Mouse (Mus musculus) G1E (cell line): ENCODE measurements around the gene Wars2. TPM values are rescaled to one million over a fixed set of nuclear protein-coding genes. Genes with fewer than 3 reads are reported as not detected.

Experiments
- ATAC-seq: 2 replicates; pipeline ENCODE4 v1.8.0; 2016; ENCODE audit warnings: mild to moderate bottlenecking; ENCODE audit not compliant: insufficient number of reproducible peaks, poor library complexity, low FRiP score, severe bottlenecking; ENCODE audit errors: extremely low read depth
- DNase-seq: peaks from one replicate; pipeline ENCODE4 v3.0.0; 2012; ENCODE audit warnings: low spot score
- H3K27me3 ChIP-seq: 2 replicates; pipeline ENCODE4 v1.6.1; 2012; ENCODE audit warnings: mild to moderate bottlenecking, low read length, inconsistent platforms; ENCODE audit not compliant: insufficient read depth
- H3K36me3 ChIP-seq: replicated peaks from 2 replicates; pipeline ENCODE3; 2012; ENCODE audit warnings: mild to moderate bottlenecking, inconsistent platforms
- H3K4me1 ChIP-seq: 2 replicates; pipeline ENCODE4 v1.6.1; 2012; ENCODE audit warnings: low read depth, low read length, inconsistent platforms, mixed read lengths; ENCODE audit not compliant: insufficient read depth
- H3K4me3 ChIP-seq: 2 replicates; pipeline ENCODE4 v1.5.1; 2012; ENCODE audit warnings: low read depth, mild to moderate bottlenecking, inconsistent platforms, low read length, moderate library complexity, mixed read lengths
- H3K9me3 ChIP-seq: replicated peaks from 2 replicates; pipeline ENCODE4 v1.6.1; 2012; ENCODE audit warnings: inconsistent platforms
- CTCF ChIP-seq: IDR thresholded peaks from 2 replicates; pipeline ENCODE4 v1.5.1; 2012; ENCODE audit warnings: low read depth, low read length, inconsistent platforms, mixed read lengths
- GATA1 ChIP-seq: IDR thresholded peaks from 2 replicates; pipeline ENCODE4 v1.6.1; 2012; ENCODE audit warnings: borderline replicate concordance, low read length, inconsistent platforms, mixed read lengths
- GATA2 ChIP-seq: IDR thresholded peaks from 2 replicates; pipeline ENCODE4 v1.6.1; 2012; ENCODE audit warnings: low read depth, low read length, inconsistent platforms, borderline replicate concordance
- POLR2AphosphoS5 ChIP-seq: IDR thresholded peaks from 2 replicates; pipeline ENCODE4 v1.6.1; 2012; ENCODE audit warnings: low read depth, low read length, inconsistent platforms; ENCODE audit not compliant: insufficient replicate concordance
- TAL1 ChIP-seq: conservative IDR thresholded peaks from 2 replicates; pipeline ENCODE4 v1.6.1; 2012; ENCODE audit warnings: low read depth, low read length, inconsistent platforms, mixed read lengths
- polyA plus RNA-seq: library from polyadenylated mRNA; stranded (reverse); fragments of >175 nt; gene quantifications from 2 replicates; pipeline ENCODE4 v1.2.3, GENCODE M21; 2012
- total RNA-seq, 2 experiments: library from RNA; stranded (forward) in 1 of 2; stranded (reverse) in 1 of 2; fragments of 200-1000 nt in 1 of 2; fragments of >200 nt in 1 of 2; fragmentation: Nextera tagmentation in 1 of 2; gene quantifications; 2 replicates each; pipeline ENCODE4 v1.2.3; 2014 to 2017

Wars2 gene
- total and polyA plus RNA-seq, 3 experiments: 0.62 to 12.0 (median 7.4) TPM

GRCm38 (mm10) chr3:99264695-99265094 is 123.8 kb downstream of the Wars2 start:
- no peak for TF ChIP-seq TAL1
- no peak for TF ChIP-seq GATA2
- no peak for TF ChIP-seq POLR2AphosphoS5
- TF ChIP-seq CTCF: no peak
- no peak for TF ChIP-seq GATA1
- DNase-seq: no peak
- H3K4me1 ChIP-seq: no peaks in the 10 kb centered on the region
- no peaks in the 10 kb centered on the region for H3K27me3 ChIP-seq
- no peak for ATAC-seq
- H3K9me3 ChIP-seq: peaks cover 15% of the 10 kb centered on the region
- no peak overlapping the region for H3K4me3 ChIP-seq
- no peaks in the 10 kb centered on the region for H3K36me3 ChIP-seq

- ATAC-seq (no peak), DNase-seq (no peak)
- Histone ChIP-seq H3K27me3 (no peaks in the 10 kb centered on the region), H3K4me3 (no peak overlapping the region), H3K4me1 (no peaks in the 10 kb centered on the region), H3K36me3 (no peaks in the 10 kb centered on the region), H3K9me3 (peaks cover 11% of the 10 kb centered on the region)
- TF ChIP-seq CTCF (no peak), TAL1 (no peak), GATA2 (no peak), GATA1 (no peak), POLR2AphosphoS5 (no peak)
Measured at GRCm38 (mm10) chr3:99266752-99267303, 126.0 kb downstream of the Wars2 start.

- no peaks in the 10 kb centered on the region for H3K4me1 ChIP-seq
- TF ChIP-seq POLR2AphosphoS5: no peak
- no peak for TF ChIP-seq TAL1
- TF ChIP-seq GATA1: no peak
- no peak for TF ChIP-seq GATA2
- no peak for TF ChIP-seq CTCF
- H3K36me3 ChIP-seq: no peaks in the 10 kb centered on the region
- no peaks in the 10 kb centered on the region for H3K27me3 ChIP-seq
- peaks cover 27% of the 10 kb centered on the region for H3K9me3 ChIP-seq
- DNase-seq (no peak), ATAC-seq (no peak)
- H3K4me3 ChIP-seq: no peak overlapping the region
Measured at GRCm38 (mm10) chr3:99277973-99278580, 137.2 kb downstream of the Wars2 start.

- no peak for TF ChIP-seq GATA2
- Histone ChIP-seq H3K9me3 (peaks cover 29% of the 10 kb centered on the region), H3K36me3 (no peaks in the 10 kb centered on the region), H3K27me3 (no peaks in the 10 kb centered on the region), H3K4me3 (no peak overlapping the region), H3K4me1 (no peaks in the 10 kb centered on the region)
- ATAC-seq (no peak), DNase-seq (no peak)
Measured at GRCm38 (mm10) chr3:99279718-99280117, 138.8 kb downstream of the Wars2 start.

GRCm38 (mm10) chr3:99281453-99281852 is 140.6 kb downstream of the Wars2 start:
- TF ChIP-seq GATA1 (no peak), TAL1 (no peak), CTCF (no peak), POLR2AphosphoS5 (no peak), GATA2 (no peak)

GRCm38 (mm10) chr3:99288302-99288701 is 147.4 kb downstream of the Wars2 start:
- TF ChIP-seq GATA2 (no peak), CTCF (no peak), GATA1 (no peak), POLR2AphosphoS5 (no peak), TAL1 (no peak)
- Histone ChIP-seq H3K27me3 (no peaks in the 10 kb centered on the region), H3K9me3 (peaks cover 18% of the 10 kb centered on the region), H3K36me3 (no peaks in the 10 kb centered on the region), H3K4me1 (no peaks in the 10 kb centered on the region), H3K4me3 (no peak overlapping the region)
- no peak for DNase-seq
- ATAC-seq: no peak

More at GRCm38 (mm10) chr3:99281453-99281852, 140.6 kb downstream of the Wars2 start:
- H3K36me3 ChIP-seq: no peaks in the 10 kb centered on the region
- H3K4me3 ChIP-seq: no peak overlapping the region
- H3K4me1 ChIP-seq: no peaks in the 10 kb centered on the region
- no peak for DNase-seq
- no peak for ATAC-seq
- H3K27me3 ChIP-seq: no peaks in the 10 kb centered on the region
- peaks cover 29% of the 10 kb centered on the region for H3K9me3 ChIP-seq

Other genes with a start within 250 kb of the Wars2 start
- not detected in 2 replicates for gene Hao2, start 247.8 kb upstream of the Wars2 start, total RNA-seq (2014; fragmentation: Nextera tagmentation)
- gene Hao2, start 247.8 kb upstream of the Wars2 start, total RNA-seq (2017): not detected in 2 replicates
- gene Hao2, start 247.8 kb upstream of the Wars2 start, polyA plus RNA-seq: not detected in 2 replicates
- not detected in 2 replicates for gene Tbx15, start 99.3 kb downstream of the Wars2 start, total RNA-seq (2014; fragmentation: Nextera tagmentation)
- gene Tbx15, start 99.3 kb downstream of the Wars2 start, total RNA-seq (2017): 0.11 TPM in 1 of 2 replicates, not detected in the other
- gene Tbx15, start 99.3 kb downstream of the Wars2 start, polyA plus RNA-seq: not detected in 2 replicates